8 mouse cellular contexts compared by ENCODE assay signal in genomic region chr6:135444661-135445060, GRCm38 (mm10).
DNase-seq lines count a peak whose midpoint lies in the region; ATAC-seq and TF ChIP-seq lines count a peak whose summit lies in the region.

No protein-coding gene starts in this region.

- no peaks in the 10 kb centered on the region for H3K36me3 ChIP-seq in hindbrain, postnatal 0 days (ENCODE audit: insufficient read depth, low read length)

- H3K4me2 ChIP-seq in hindbrain, postnatal 0 days (ENCODE audit: low read depth, low read length), result peak overlapping the region; percentile 38

- H3K27ac ChIP-seq in gastrocnemius, adult 2 months, result no peak overlapping the region
- H3K27ac ChIP-seq in hindbrain, postnatal 0 days, result peak overlapping the region; percentile 64; the same call in 1 of the 2 replicates

- H3K9me3 ChIP-seq in hindbrain, postnatal 0 days (ENCODE audit: low read length), result no peaks in the 10 kb centered on the region

- ATAC-seq in hindbrain, postnatal 0 days, result peak; percentile 89
- ATAC-seq in megakaryocyte, adult 5-6 weeks (ENCODE audit: poor library complexity, severe bottlenecking), result peak; percentile 87

- intact Hi-C loops in gastrocnemius, adult 2 months (cut with DNase I), result loop anchor here (1.0 to 2.0 kb wide), 2 partner anchors 202 to 384 kb away; no protein-coding TSS in a partner anchor

- TF ChIP-seq CTCF in gastrocnemius, adult 2 months (IDR thresholded peaks at IDR 0.05), result no peak; the same call in none of the 2 replicates
- TF ChIP-seq CTCF in hindbrain, postnatal 0 days (IDR thresholded peaks at IDR 0.05; ENCODE audit: low read depth), result peak; percentile 99

- H3K9ac ChIP-seq in hindbrain, postnatal 0 days (replicated peaks; ENCODE audit: low read length), result no peak overlapping the region

- peaks cover 5% of the 10 kb centered on the region for H3K4me1 ChIP-seq in hindbrain, postnatal 0 days (ENCODE audit: insufficient read depth, low read length)

- H3K4me3 ChIP-seq in gastrocnemius, adult 2 months, result peak overlapping the region; percentile 53
- 0 out of 2 replicates have a peak overlapping the region, but pooled peaks have one; percentile 6 for H3K4me3 ChIP-seq in hindbrain, postnatal 0 days (ENCODE audit: low read length)

- WGBS in hindbrain, postnatal 0 days, result 2% methylated on average over 11 of the region's 11 CpGs

- H3K27me3 ChIP-seq in hindbrain, postnatal 0 days (ENCODE audit: insufficient read depth, low read length), result no peaks in the 10 kb centered on the region

- peak; percentile 61 for DNase-seq in WW6 (ENCODE audit: low read depth, low spot score)
- peak; percentile 93 to 97 for DNase-seq in cerebellum, postnatal 4 days (ENCODE audit: low spot score in 2 of 2)
- DNase-seq in gastrocnemius, adult 2 months, result peak; percentile 91
- peak; percentile 95 for DNase-seq in hindbrain, postnatal 0 days (ENCODE audit: low spot score)
- peak; percentile 92 to 96 for DNase-seq in left cerebral cortex, adult 18-20 months (ENCODE audit: low spot score in 2 of 2)
- DNase-seq in right cerebral cortex, postnatal 10 days (ENCODE audit: low spot score in 2 of 2), result peak; percentile 94 to 96
- peak; percentile 94 for DNase-seq in urinary bladder, postnatal 25 days (ENCODE audit: low spot score)
